Mouse (Mus musculus) forebrain, embryonic 13.5 days (tissue): Measurements from ENCODE around the gene Bcar3. TPM values are rescaled to one million over a fixed set of nuclear protein-coding genes. Genes with fewer than 3 reads are reported as not detected.
"Not testable (repeated sequence)": the region's sequence is repeated elsewhere in the genome, so short reads cannot be mapped to it uniquely, and the experiment has no call there.

ENCODE experiments used
- ATAC-seq: fragments of 200-750 bp; cut with Nextera tagmentation; 2 replicates; pipeline ENCODE4 v1.8.0; 2017
- H3K27ac ChIP-seq: fragments of 300-500 bp; sonication (generic); 2 replicates; pipeline ENCODE4 v1.5.1; 2015; ENCODE audit warnings: inconsistent platforms, mild to moderate bottlenecking, moderate library complexity
- H3K27me3 ChIP-seq: fragments of 300-500 bp; sonication (generic); 2 replicates; pipeline ENCODE4 v1.6.1; 2015; ENCODE audit warnings: mild to moderate bottlenecking, inconsistent platforms
- H3K36me3 ChIP-seq: fragments of 300-500 bp; sonication (generic); 2 replicates; pipeline ENCODE4 v1.6.1; 2015; ENCODE audit warnings: mild to moderate bottlenecking, inconsistent platforms; ENCODE audit not compliant: poor library complexity, severe bottlenecking
- H3K4me1 ChIP-seq: fragments of 300-500 bp; sonication (generic); 2 replicates; pipeline ENCODE4 v1.6.1; 2015; ENCODE audit warnings: inconsistent platforms
- H3K4me2 ChIP-seq: fragments of 300-500 bp; sonication (generic); 2 replicates; pipeline ENCODE4 v1.6.1; 2015; ENCODE audit warnings: inconsistent platforms, mild to moderate bottlenecking, moderate library complexity
- H3K4me3 ChIP-seq: fragments of 300-500 bp; sonication (generic); 2 replicates; pipeline ENCODE4 v1.5.1; 2015; ENCODE audit warnings: mild to moderate bottlenecking, inconsistent platforms
- H3K9ac ChIP-seq: fragments of 300-500 bp; sonication (generic); 2 replicates; pipeline ENCODE4 v1.6.1; 2015; ENCODE audit warnings: mild to moderate bottlenecking, inconsistent platforms
- H3K9me3 ChIP-seq: fragments of 300-500 bp; sonication (generic); replicated peaks from 2 replicates; pipeline ENCODE4 v1.6.1; 2016; ENCODE audit warnings: inconsistent platforms
- WGBS: fragments of 180-500 bp; shearing (Covaris S2); methylation state at CpG from one replicate; pipeline ENCODE4 v1.1.7; 2015; 5-methylcytosine and 5-hydroxymethylcytosine counted together
- polyA plus RNA-seq: library from polyadenylated mRNA; unstranded; fragments of >200 nt; fragmentation: Nextera tagmentation; extraction: Ambion mirVana; gene quantifications from 2 replicates; pipeline ENCODE4 v1.2.1, GENCODE M21; 2015

The Bcar3 gene
- polyA plus RNA-seq, result 6.0 and 7.5 TPM in 2 replicates

- H3K36me3 ChIP-seq, result no peaks in the 10 kb centered on the region
- peaks cover 40% of the 10 kb centered on the region for H3K4me1 ChIP-seq
- H3K4me3 ChIP-seq, result peak within 1 kb of the TSS; percentile 85
- 1% methylated on average over 36 of the region's 37 CpGs for WGBS
- H3K9ac ChIP-seq, result peak within 1 kb of the TSS; percentile 96
- peak; percentile 91 for ATAC-seq
- H3K9me3 ChIP-seq, result no peaks in the 10 kb centered on the region
- peak within 1 kb of the TSS; percentile 99 for H3K27ac ChIP-seq
- no peaks in the 10 kb centered on the region for H3K27me3 ChIP-seq
- peak within 1 kb of the TSS; percentile 70 for H3K4me2 ChIP-seq
Observed at GRCm38 (mm10) chr3:122293954-122294850, at the start of gene Bcar3. Gene Bcar3, plus strand, starts transcription at chr3:122294136.

- peak overlapping the region; percentile 64 for H3K4me2 ChIP-seq
- H3K27me3 ChIP-seq, result no peaks in the 10 kb centered on the region
- H3K4me1 ChIP-seq, result peaks cover 21% of the 10 kb centered on the region
- H3K36me3 ChIP-seq, result no peaks in the 10 kb centered on the region
- peak overlapping the region; percentile 91 for H3K9ac ChIP-seq
- no peak overlapping the region for H3K27ac ChIP-seq
- peak overlapping the region; percentile 87 for H3K4me3 ChIP-seq
- 40% methylated on average over 6 of the region's 6 CpGs for WGBS
- H3K9me3 ChIP-seq, result no peaks in the 10 kb centered on the region
- ATAC-seq, result no peak
Observed at GRCm38 (mm10) chr3:122244759-122245158, 49.2 kb upstream of the Bcar3 start.

GRCm38 (mm10) chr3:122245215-122245877 lies 48.6 kb upstream of the Bcar3 start, which contains the start of gene Gclm:
Gene Gclm, plus strand, starts transcription at chr3:122245557.
- H3K27me3 ChIP-seq, result no peaks in the 10 kb centered on the region
- H3K4me2 ChIP-seq, result peak within 1 kb of the TSS; percentile 64
- peak within 1 kb of the TSS; percentile 91 for H3K9ac ChIP-seq
- H3K36me3 ChIP-seq, result no peaks in the 10 kb centered on the region
- peak; percentile 99 for ATAC-seq
- H3K9me3 ChIP-seq, result no peaks in the 10 kb centered on the region
- H3K4me3 ChIP-seq, result peak within 1 kb of the TSS; percentile 87
- H3K4me1 ChIP-seq, result peaks cover 21% of the 10 kb centered on the region
- H3K27ac ChIP-seq, result peak within 1 kb of the TSS; percentile 95
- 0% methylated on average over 66 of the region's 90 CpGs for WGBS

DNA sequence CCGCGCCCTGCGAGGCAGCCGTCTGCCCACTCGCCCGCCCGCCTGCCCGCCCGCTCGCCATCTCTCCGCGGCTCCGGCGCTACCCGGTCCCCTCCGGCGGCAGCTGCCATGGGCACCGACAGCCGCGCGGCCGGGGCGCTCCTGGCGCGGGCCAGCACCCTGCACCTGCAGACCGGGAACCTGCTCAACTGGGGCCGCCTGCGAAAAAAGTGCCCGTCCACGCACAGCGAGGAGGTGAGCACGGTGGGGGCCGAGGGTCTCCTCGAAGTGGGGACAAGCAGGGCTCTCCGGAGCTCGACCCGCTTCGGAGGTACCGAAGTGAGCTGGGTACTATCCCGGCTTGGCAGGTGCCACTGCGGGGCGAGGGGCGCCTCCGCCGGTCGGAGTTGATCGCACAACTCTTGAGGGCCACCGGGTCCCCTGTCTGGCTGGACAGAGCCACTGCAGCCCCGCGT lies 48.0 kb upstream of the Bcar3 start:
- under 1% methylated on average over 46 of the region's 50 CpGs for WGBS
- Histone ChIP-seq H3K27me3 (no peaks in the 10 kb centered on the region), H3K9ac (peak overlapping the region; percentile 91), H3K36me3 (no peaks in the 10 kb centered on the region), H3K4me2 (peak overlapping the region; percentile 64), H3K4me1 (peaks cover 21% of the 10 kb centered on the region), H3K4me3 (peak overlapping the region; percentile 87), H3K9me3 (no peaks in the 10 kb centered on the region), H3K27ac (peak overlapping the region; percentile 95)
- peak; percentile 71 for ATAC-seq

DNA sequence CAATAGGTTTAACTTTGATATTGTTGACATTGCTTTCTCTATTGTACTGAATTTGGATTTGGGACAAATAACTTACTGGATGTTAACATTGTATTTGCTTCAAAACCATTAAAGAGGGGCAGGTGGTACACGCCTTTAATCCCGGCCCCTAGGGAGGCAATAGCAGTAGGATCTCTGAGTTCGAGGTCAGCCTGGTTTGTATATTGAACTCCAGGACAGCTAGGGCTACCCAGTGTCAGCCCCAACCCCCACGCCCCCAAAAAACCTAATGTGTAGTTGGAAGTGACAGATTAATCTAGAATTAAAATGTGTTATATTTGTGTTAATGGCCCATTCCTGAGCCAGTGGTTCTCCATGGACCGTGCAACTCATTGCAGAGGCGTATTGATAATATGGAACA lies 47.5 kb upstream of the Bcar3 start:
- peak overlapping the region; percentile 95; the same call in 1 of the 2 replicates for H3K27ac ChIP-seq
- H3K4me3 ChIP-seq, result peak overlapping the region; percentile 87
- H3K36me3 ChIP-seq, result no peaks in the 10 kb centered on the region
- ATAC-seq, result no peak
- no peaks in the 10 kb centered on the region for H3K27me3 ChIP-seq
- 30% methylated on average over 6 of the region's 6 CpGs for WGBS
- H3K9ac ChIP-seq, result peak overlapping the region; percentile 91
- peaks cover 21% of the 10 kb centered on the region for H3K4me1 ChIP-seq
- H3K4me2 ChIP-seq, result peak overlapping the region; percentile 64
- no peaks in the 10 kb centered on the region for H3K9me3 ChIP-seq

DNA sequence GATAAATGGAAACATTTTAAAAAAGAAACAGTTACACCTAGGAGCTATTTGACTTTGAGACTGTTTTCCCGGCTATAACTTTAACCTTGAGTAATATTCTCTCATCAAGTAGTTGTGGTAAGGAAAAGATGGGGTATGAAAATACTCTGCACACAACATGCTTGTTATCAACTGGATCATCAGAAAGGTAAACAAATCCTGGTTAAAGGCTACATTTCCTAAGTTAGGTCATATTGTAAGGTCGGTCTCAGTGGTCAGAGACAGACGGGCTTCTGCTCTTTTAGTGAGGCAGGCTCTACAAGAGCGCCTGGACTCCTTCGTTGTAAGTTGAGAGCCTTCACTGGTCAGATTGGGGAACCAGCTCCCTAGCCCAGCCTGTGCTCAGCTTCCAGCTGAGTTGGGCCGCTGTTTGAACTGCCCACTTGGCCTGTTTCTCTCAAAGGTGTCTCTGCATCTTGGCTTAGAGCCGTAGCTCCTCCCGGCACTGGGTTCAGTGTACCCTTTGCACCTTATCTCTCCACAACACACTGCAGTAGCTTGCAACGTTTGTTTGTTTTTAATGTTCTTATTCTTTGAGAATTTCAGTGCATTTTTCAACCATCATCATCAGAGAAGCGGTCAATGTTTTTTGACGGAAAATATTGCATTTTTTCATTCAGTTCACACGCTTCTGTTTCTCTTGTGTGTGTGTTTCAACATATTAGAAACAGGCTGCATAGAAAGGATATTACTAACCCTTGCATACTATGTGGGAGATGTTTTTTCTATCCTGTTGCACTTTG lies 46.8 kb upstream of the Bcar3 start:
- ATAC-seq, result no peak
- no peak overlapping the region for H3K27ac ChIP-seq
- peak overlapping the region; percentile 87 for H3K4me3 ChIP-seq
- peak overlapping the region; percentile 53; the same call in 1 of the 2 replicates for H3K9ac ChIP-seq
- no peaks in the 10 kb centered on the region for H3K9me3 ChIP-seq
- no peaks in the 10 kb centered on the region for H3K36me3 ChIP-seq
- no peaks in the 10 kb centered on the region for H3K27me3 ChIP-seq
- peak overlapping the region; percentile 64 for H3K4me2 ChIP-seq
- 67% methylated on average over 12 of the region's 12 CpGs for WGBS
- peaks cover 21% of the 10 kb centered on the region for H3K4me1 ChIP-seq

DNA sequence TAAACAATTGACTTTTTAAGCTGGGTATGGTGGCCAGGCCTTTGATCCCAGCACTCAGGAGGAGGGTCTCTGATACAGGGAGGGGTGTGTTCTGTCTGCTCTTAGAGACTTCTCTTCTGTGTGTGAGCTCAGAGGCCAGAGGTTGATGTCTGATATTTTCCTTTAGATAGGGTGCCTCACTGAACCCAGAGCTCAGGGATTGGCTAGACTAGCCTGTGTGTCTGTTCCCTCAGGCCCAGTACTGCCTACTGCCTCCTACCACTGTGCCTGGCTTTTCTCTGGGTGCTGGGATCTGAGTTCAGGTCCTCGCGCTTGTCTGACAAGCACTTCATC lies 46.2 kb upstream of the Bcar3 start:
- no peak overlapping the region for H3K4me3 ChIP-seq
- no peak overlapping the region for H3K27ac ChIP-seq

GRCm38 (mm10) chr3:122252466-122253253 lies 41.3 kb upstream of the Bcar3 start:
- no peaks in the 10 kb centered on the region for H3K27me3 ChIP-seq
- no peak overlapping the region for H3K27ac ChIP-seq
- H3K9me3 ChIP-seq, result no peaks in the 10 kb centered on the region
- no peak overlapping the region for H3K9ac ChIP-seq
- H3K4me2 ChIP-seq, result no peak overlapping the region
- no peak for ATAC-seq
- H3K4me1 ChIP-seq, result peaks cover 2% of the 10 kb centered on the region
- H3K36me3 ChIP-seq, result no peaks in the 10 kb centered on the region
- no peak overlapping the region for H3K4me3 ChIP-seq
- WGBS, result 39% methylated on average over 3 of the region's 3 CpGs

More for the DNA sequence above, 46.2 kb upstream of the Bcar3 start:
- Histone ChIP-seq H3K4me1 (peaks cover 21% of the 10 kb centered on the region), H3K4me2 (peak overlapping the region; percentile 64; the same call in 1 of the 2 replicates), H3K9ac (0 out of 2 replicates have a peak overlapping the region, but pooled peaks have one; percentile 53), H3K9me3 (no peaks in the 10 kb centered on the region), H3K36me3 (no peaks in the 10 kb centered on the region), H3K27me3 (no peaks in the 10 kb centered on the region)
- no peak for ATAC-seq
- WGBS, result 95% methylated on average over 2 of the region's 2 CpGs

GRCm38 (mm10) chr3:122254050-122254449 lies 39.9 kb upstream of the Bcar3 start:
- 89% methylated on average over 7 of the region's 7 CpGs for WGBS
- not testable (repeated sequence) for H3K9me3 ChIP-seq, H3K27ac ChIP-seq, H3K9ac ChIP-seq, H3K36me3 ChIP-seq, H3K4me2 ChIP-seq, H3K4me1 ChIP-seq, H3K4me3 ChIP-seq, ATAC-seq, H3K27me3 ChIP-seq

DNA sequence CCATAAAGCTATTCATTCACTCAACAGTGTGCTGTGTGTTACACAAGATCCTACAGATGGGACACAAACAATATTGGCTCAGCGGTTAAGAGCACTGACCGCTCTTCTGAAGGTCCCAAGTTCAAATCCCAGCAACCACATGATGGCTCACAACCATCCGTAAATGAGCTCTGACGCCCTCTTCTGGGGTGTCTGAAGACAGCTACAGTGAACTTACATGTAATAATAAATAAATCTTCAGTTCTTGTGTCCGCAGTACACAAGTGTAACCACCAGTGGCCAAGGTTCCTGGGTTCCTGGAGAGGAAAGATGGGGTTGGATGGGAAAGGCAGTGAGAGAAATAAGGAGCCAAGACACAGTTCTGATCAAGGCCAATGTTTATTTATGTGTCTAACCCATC lies 23.9 kb upstream of the Bcar3 start:
- Histone ChIP-seq H3K36me3 (peaks cover 11% of the 10 kb centered on the region), H3K4me3 (no peak overlapping the region), H3K4me2 (no peak overlapping the region), H3K9me3 (no peaks in the 10 kb centered on the region), H3K27me3 (no peaks in the 10 kb centered on the region), H3K27ac (no peak overlapping the region), H3K9ac (no peak overlapping the region), H3K4me1 (peaks cover 4% of the 10 kb centered on the region)
- 72% methylated on average over 5 of the region's 5 CpGs for WGBS
- no peak for ATAC-seq

DNA sequence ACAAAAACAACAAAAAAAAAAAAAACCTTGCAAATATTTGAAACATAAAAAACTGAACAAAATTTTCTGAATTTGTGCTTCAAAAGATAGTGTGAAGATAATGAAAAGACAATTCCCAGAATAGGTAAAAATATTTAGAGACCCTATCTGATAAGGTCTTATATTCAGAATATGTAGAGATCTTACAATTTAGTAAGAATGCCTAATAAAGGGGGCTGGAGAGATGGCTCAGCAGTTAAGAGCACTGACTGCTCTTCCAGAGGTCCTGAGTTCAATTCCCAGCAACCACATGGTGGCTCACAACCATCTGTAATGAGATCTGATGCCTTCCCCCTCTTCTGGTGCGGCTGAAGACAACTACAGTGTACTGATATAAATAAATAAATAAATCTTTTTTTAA lies 21.4 kb upstream of the Bcar3 start:
- not testable (repeated sequence) for H3K27me3 ChIP-seq, H3K9ac ChIP-seq, H3K4me2 ChIP-seq, H3K9me3 ChIP-seq, H3K4me3 ChIP-seq, H3K27ac ChIP-seq, ATAC-seq
- Histone ChIP-seq H3K4me1 (peaks cover 30% of the 10 kb centered on the region), H3K36me3 (peaks cover 18% of the 10 kb centered on the region)
- WGBS, result 86% methylated on average over 1 of the region's 1 CpGs
